Mouse (Mus musculus): ENCODE data around the gene Lsm7.

Lsm7 gene

GRCm38 (mm10) chr10:80854913-80855748, at the start of gene Lsm7, which contains the start of gene Sppl2b:
TSS of gene Lsm7 (minus strand) at chr10:80855209.
TSS of gene Sppl2b (plus strand) at chr10:80855275.
- peak; percentile 99 for DNase-seq (ENCODE audit: low spot score)

GRCm38 (mm10) chr10:80904709-80905108, 49.7 kb upstream of the Lsm7 start:
- no peak for DNase-seq (ENCODE audit: low spot score)

- DNase-seq (ENCODE audit: low spot score) = no peak
These were observed 49.1 kb upstream of the Lsm7 start for GRCm38 (mm10) chr10:80904004-80904693.

- DNase-seq (ENCODE audit: low spot score) = no peak
These were observed 48.3 kb upstream of the Lsm7 start for GRCm38 (mm10) chr10:80903282-80903681.

GRCm38 (mm10) chr10:80902273-80902940, 47.4 kb upstream of the Lsm7 start:
- DNase-seq (ENCODE audit: low spot score) = no peak

- DNase-seq (ENCODE audit: low spot score) = no peak
These were observed 46.6 kb upstream of the Lsm7 start for GRCm38 (mm10) chr10:80901409-80902272.

GRCm38 (mm10) chr10:80900318-80901247, 45.6 kb upstream of the Lsm7 start, which contains the start of gene Timm13:
TSS of gene Timm13 (minus strand) at chr10:80900969.
- peak; percentile 95 for DNase-seq (ENCODE audit: low spot score)

- no peak for DNase-seq (ENCODE audit: low spot score)
These were observed 44.7 kb upstream of the Lsm7 start for GRCm38 (mm10) chr10:80899591-80900317.

- no peak for DNase-seq (ENCODE audit: low spot score)
These were observed 44.1 kb upstream of the Lsm7 start for GRCm38 (mm10) chr10:80899074-80899473.

- no peak for DNase-seq (ENCODE audit: low spot score)
These were observed 43.0 kb upstream of the Lsm7 start for GRCm38 (mm10) chr10:80897861-80898510.

- no peak for DNase-seq (ENCODE audit: low spot score)
These were observed 41.8 kb upstream of the Lsm7 start for GRCm38 (mm10) chr10:80896581-80897485.

GRCm38 (mm10) chr10:80895697-80896096, 40.7 kb upstream of the Lsm7 start:
- DNase-seq (ENCODE audit: low spot score) = no peak

- no peak for DNase-seq (ENCODE audit: low spot score)
These were observed 40.1 kb upstream of the Lsm7 start for GRCm38 (mm10) chr10:80895100-80895499.

- DNase-seq (ENCODE audit: low spot score) = peak; percentile 92
These were observed 32.2 kb upstream of the Lsm7 start for GRCm38 (mm10) chr10:80887181-80887580.

- peak; percentile 89 for DNase-seq (ENCODE audit: low spot score)
These were observed 26.3 kb upstream of the Lsm7 start for GRCm38 (mm10) chr10:80881301-80881700.

GRCm38 (mm10) chr10:80880901-80881300, 25.9 kb upstream of the Lsm7 start:
- no peak for DNase-seq (ENCODE audit: low spot score)

- peak; percentile 83 for DNase-seq (ENCODE audit: low spot score)
These were observed 25.2 kb upstream of the Lsm7 start for GRCm38 (mm10) chr10:80880131-80880641.

- peak; percentile 73 for DNase-seq (ENCODE audit: low spot score)
These were observed 21.6 kb upstream of the Lsm7 start for GRCm38 (mm10) chr10:80876594-80876993.

All from testis, postnatal 10 days (tissue).